Mouse (Mus musculus): Measurements from ENCODE around the gene Ggact.

DNA sequence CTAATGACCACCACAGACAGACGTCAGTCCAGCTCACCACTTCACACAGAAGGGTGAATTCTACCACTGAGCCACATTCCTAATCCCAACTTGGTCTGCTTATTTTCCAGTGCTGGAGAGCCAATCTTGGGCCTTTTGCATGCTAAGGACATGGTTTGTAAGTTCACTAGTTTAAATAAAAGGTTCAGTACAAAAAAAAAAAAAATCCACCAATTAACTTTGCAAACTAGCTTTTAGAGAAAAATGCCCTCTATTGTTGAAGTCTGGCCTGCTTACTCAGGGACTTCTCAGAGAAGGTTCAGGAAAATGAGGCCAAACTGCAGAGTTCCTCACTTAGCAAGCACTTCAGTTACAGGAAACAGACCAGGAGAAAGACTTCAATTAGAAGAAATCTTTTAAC lies 1.4 kb downstream of the Ggact start:
- TF ChIP-seq CTCF (IDR thresholded peaks at IDR 0.05; ENCODE audit: control insufficient read depth, insufficient read depth, insufficient replicate concordance, low read depth, low read length) (no peak), POLR2A (IDR thresholded peaks at IDR 0.05; ENCODE audit: control insufficient read depth, low read depth, low read length) (no peak)

All from testis, adult 2 months (tissue).